ENCODE assay signal across 18 mouse cellular contexts in the genomic region with DNA sequence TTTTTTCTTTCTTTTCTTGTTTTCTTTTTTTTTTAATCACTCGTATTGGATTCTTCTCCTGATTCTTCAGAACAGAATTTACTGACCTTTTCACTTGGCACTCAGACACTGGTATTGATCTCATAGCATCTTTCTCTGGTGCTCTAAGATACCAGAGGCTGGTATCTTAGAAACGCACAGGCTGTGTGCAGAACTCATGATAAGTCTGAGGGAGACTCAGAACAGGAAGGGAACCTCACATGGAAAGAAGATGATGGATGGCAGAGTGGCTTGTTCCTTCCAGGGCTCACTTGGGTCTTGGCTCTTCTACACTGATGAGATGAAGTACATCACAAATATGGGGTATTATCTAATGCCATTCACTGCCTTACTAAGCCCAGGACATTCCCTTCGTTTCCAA. TPM values are rescaled to one million over a fixed set of nuclear protein-coding genes. Genes with fewer than 3 reads are reported as not detected.
DNase-seq lines count a peak whose midpoint lies in the region; ATAC-seq and TF ChIP-seq lines count a peak whose summit lies in the region.
"Had no signal": no experiment of that assay in that cellular context is flagged by ENCODE, and none has a peak within 500 bp of the region (broad histone marks: within the 10 kb centered on the region; RNA-seq: fewer than 3 reads in every experiment).

No protein-coding gene starts in this region.

- TF ChIP-seq POLR2A in thymus, adult 2 months (IDR thresholded peaks at IDR 0.05; ENCODE audit: control insufficient read depth, extremely low read depth, insufficient read depth, low read length, poor library complexity), result no peak

- peak overlapping the region; percentile 51 for H3K4me2 ChIP-seq in liver, embryonic 15.5 days
- H3K4me2 ChIP-seq in hindbrain, embryonic 13.5 days, result no peak overlapping the region
- H3K4me2 ChIP-seq: embryonic facial prominence, embryonic 13.5 days; limb, embryonic 13.5 days had no signal

- no peaks in the 10 kb centered on the region for H3K27me3 ChIP-seq in liver, embryonic 15.5 days
- no peaks in the 10 kb centered on the region for H3K27me3 ChIP-seq in thymus, adult 2 months (ENCODE audit: control insufficient read depth, insufficient read depth, low read length)
- no peaks in the 10 kb centered on the region for H3K27me3 ChIP-seq in hindbrain, embryonic 13.5 days
- H3K27me3 ChIP-seq: embryonic facial prominence, embryonic 13.5 days; limb, embryonic 13.5 days; megakaryocyte, embryonic 14.5 days had no signal

- H3K4me3 ChIP-seq in liver, embryonic 15.5 days (replicated peaks), result 0 out of 2 replicates have a peak overlapping the region, but pooled peaks have one; percentile 30
- no peak overlapping the region for H3K4me3 ChIP-seq in thymus, adult 2 months (ENCODE audit: control insufficient read depth, insufficient read depth, low read length)
- no peak overlapping the region for H3K4me3 ChIP-seq in hindbrain, embryonic 13.5 days
- H3K4me3 ChIP-seq: embryonic facial prominence, embryonic 13.5 days; limb, embryonic 13.5 days; megakaryocyte, embryonic 14.5 days had no signal

- peak overlapping the region; percentile 42 for H3K9ac ChIP-seq in liver, embryonic 15.5 days
- H3K9ac ChIP-seq in hindbrain, embryonic 13.5 days, result no peak overlapping the region
- H3K9ac ChIP-seq: embryonic facial prominence, embryonic 13.5 days; limb, embryonic 13.5 days had no signal

- no peaks in the 10 kb centered on the region for H3K9me3 ChIP-seq in liver, embryonic 15.5 days (replicated peaks)
- H3K9me3 ChIP-seq in hindbrain, embryonic 13.5 days, result no peaks in the 10 kb centered on the region
- H3K9me3 ChIP-seq: embryonic facial prominence, embryonic 13.5 days had no signal

- no peak for TF ChIP-seq CTCF in thymus, adult 2 months (IDR thresholded peaks at IDR 0.05; ENCODE audit: borderline replicate concordance, control insufficient read depth, extremely low read depth, insufficient read depth, low read length, poor library complexity)

- ATAC-seq in CD4-positive, CD25-positive, alpha-beta regulatory T cell, adult 4 months, result peak; percentile 38
- ATAC-seq in liver, embryonic 15.5 days (ENCODE audit: insufficient read depth), result peak; percentile 95
- no peak for ATAC-seq in cerebellum, adult (ENCODE audit: insufficient number of reproducible peaks, low FRiP score, low TSS enrichment)
- no peak for ATAC-seq in hindbrain, embryonic 13.5 days (ENCODE audit: low FRiP score)
- ATAC-seq: lung, postnatal 0 days; midbrain, embryonic 16.5 days had no signal

- DNase-seq in MEL-GATA-1-ER (ENCODE audit: extremely low read depth, low read depth), result peak; percentile 26
- peak; percentile 34 for DNase-seq in induced T-regulatory cell, adult 2 months (ENCODE audit: low read depth)
- no peak for DNase-seq in thymus, adult 2 months
- DNase-seq: cerebellum, adult 2 months; gastrocnemius, postnatal 10 days; thymus, adult 18-20 months had no signal

- H3K36me3 ChIP-seq in liver, embryonic 15.5 days (replicated peaks), result no peaks in the 10 kb centered on the region
- no peaks in the 10 kb centered on the region for H3K36me3 ChIP-seq in thymus, adult 2 months (ENCODE audit: control insufficient read depth, insufficient read depth, low read length)
- H3K36me3 ChIP-seq in hindbrain, embryonic 13.5 days, result no peaks in the 10 kb centered on the region
- H3K36me3 ChIP-seq: embryonic facial prominence, embryonic 13.5 days; limb, embryonic 13.5 days had no signal

- H3K4me1 ChIP-seq in liver, embryonic 15.5 days (replicated peaks), result peaks cover 46% of the 10 kb centered on the region
- H3K4me1 ChIP-seq in thymus, adult 2 months (replicated peaks; ENCODE audit: control insufficient read depth, insufficient read depth, low read length), result no peaks in the 10 kb centered on the region
- no peaks in the 10 kb centered on the region for H3K4me1 ChIP-seq in hindbrain, embryonic 13.5 days (replicated peaks)
- H3K4me1 ChIP-seq: embryonic facial prominence, embryonic 13.5 days; limb, embryonic 13.5 days had no signal

- WGBS in liver, embryonic 15.5 days (ENCODE audit: insufficient replicate concordance), result 15% methylated on average over 3 of the region's 3 CpGs
- 29% methylated on average over 3 of the region's 3 CpGs for WGBS in thymus, adult 2 months
- WGBS in hindbrain, embryonic 13.5 days, result 53% methylated on average over 3 of the region's 3 CpGs

- H3K27ac ChIP-seq in liver, embryonic 15.5 days (replicated peaks), result peak overlapping the region; percentile 90
- no peak overlapping the region for H3K27ac ChIP-seq in thymus, adult 2 months (ENCODE audit: control insufficient read depth, insufficient read depth, low read length)
- H3K27ac ChIP-seq in hindbrain, embryonic 13.5 days, result no peak overlapping the region
- H3K27ac ChIP-seq: embryonic facial prominence, embryonic 13.5 days; kidney, postnatal 0 days; limb, embryonic 13.5 days had no signal

RNA-seq across cellular contexts. Expression of a gene that starts 36.8 kb away (rescaled TPM):
- 1 to 10 TPM; 5.9 to 6.3 TPM for polyA plus RNA-seq in CD4-positive, CD25-positive, alpha-beta regulatory T cell, adult 4 months (2017; shearing (Covaris generic))
- polyA plus RNA-seq in liver, embryonic 15.5 days (2015; fragmentation: Nextera tagmentation; extraction: Ambion mirVana), result 0.50 and 0.92 TPM in 2 replicates
- 0.66 and 0.89 TPM in 2 replicates for polyA plus RNA-seq in thymus, adult 2 months (2012; rRNA removed)
- polyA plus RNA-seq in hindbrain, embryonic 13.5 days (2015; fragmentation: Nextera tagmentation; extraction: Ambion mirVana), result 4.0 and 4.4 TPM in 2 replicates
- polyA plus RNA-seq: small intestine, adult 2 months had no signal

RNA-seq across cellular contexts. Expression of a gene that starts 57.4 kb away (rescaled TPM):
- 100 to 1,000 TPM; 218 to 281 TPM for polyA plus RNA-seq in CD4-positive, CD25-positive, alpha-beta regulatory T cell, adult 4 months (2017; shearing (Covaris generic))
- 0.47 and 0.90 TPM in 2 replicates for polyA plus RNA-seq in liver, embryonic 15.5 days (2015; fragmentation: Nextera tagmentation; extraction: Ambion mirVana)
- 10.1 and 10.9 TPM in 2 replicates for polyA plus RNA-seq in thymus, adult 2 months (2012; rRNA removed)
- 0.06 TPM in 1 of 2 replicates, not detected in the other for polyA plus RNA-seq in hindbrain, embryonic 13.5 days (2015; fragmentation: Nextera tagmentation; extraction: Ambion mirVana)
- polyA plus RNA-seq: embryonic facial prominence, embryonic 13.5 days; forebrain, embryonic 11.5 days; midbrain, embryonic 16.5 days had no signal

Comparison
In these comparisons a context has a peak if more than half of its experiments do, and no peak if none do; other contexts are left out.
1. ATAC-seq: peak in CD4-positive, CD25-positive, alpha-beta regulatory T cell, adult 4 months (single experiment) and liver, embryonic 15.5 days (single experiment); none in cerebellum, adult (single experiment) and hindbrain, embryonic 13.5 days (single experiment).
2. RNA of a gene that starts 57.4 kb away (polyA plus RNA-seq): 218 to 281 TPM in CD4-positive, CD25-positive, alpha-beta regulatory T cell, adult 4 months; 10.1 to 10.9 TPM in thymus, adult 2 months, 0.47 to 0.90 TPM in liver, embryonic 15.5 days and 0.06 TPM in hindbrain, embryonic 13.5 days; every median in the first group is over 10 times any median in the second.